Mouse (Mus musculus): ENCODE results near the gene Rpl13a. TPM values are rescaled to one million over a fixed set of nuclear protein-coding genes. Genes with fewer than 3 reads are reported as not detected.

Gene Rpl13a
- polyA plus RNA-seq (2012; rRNA removed; ENCODE audit: low replicate concordance) = 462 and 1,279 TPM in 2 replicates

DNA sequence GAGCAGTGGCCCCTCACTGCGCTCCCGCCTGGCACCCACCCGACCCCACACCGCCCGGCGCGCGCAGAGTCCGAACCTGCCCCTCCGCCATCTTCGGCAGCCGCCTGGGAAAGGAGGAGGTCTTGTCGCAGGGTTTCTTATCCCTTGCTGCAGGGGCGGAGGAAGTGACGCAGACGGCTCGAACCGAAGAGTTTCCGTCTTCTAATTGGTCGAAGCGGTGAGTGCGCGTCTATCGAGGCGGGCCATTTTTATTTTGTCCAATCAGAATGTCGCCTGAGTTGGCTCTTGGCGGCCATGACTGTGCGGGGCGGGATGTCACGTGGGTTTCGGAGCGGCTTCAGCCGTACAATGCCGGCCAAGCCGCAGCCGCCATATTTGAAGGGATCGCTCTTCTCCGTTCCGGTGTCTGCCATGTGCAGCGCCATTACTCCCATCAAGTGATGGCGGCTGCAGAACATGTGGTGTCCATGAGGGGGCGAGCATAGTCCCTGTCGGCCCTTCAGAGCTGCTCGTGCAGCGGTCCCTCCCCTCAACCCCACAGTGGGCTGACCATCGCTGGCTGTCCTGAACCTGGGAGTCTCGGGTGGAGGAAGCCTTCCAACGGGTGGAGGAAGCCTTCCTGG, at the start of gene Rpl13a:
Gene Rpl13a (minus strand): TSS at position 138 of the 623 bp plus-strand sequence.

GRCm38 (mm10) chr7:45163735-45164490, 35.4 kb upstream of the Rpl13a start, which contains the start of gene Slc17a7:
TSS of gene Slc17a7 (plus strand) at chr7:45163949.

GRCm38 (mm10) chr7:45154096-45154992, 25.8 kb upstream of the Rpl13a start, which contains the start of the genes Pih1d1 and Aldh16a1:
TSS of gene Pih1d1 (plus strand) at chr7:45154303.
TSS of gene Aldh16a1 (minus strand) at chr7:45154584.

DNA sequence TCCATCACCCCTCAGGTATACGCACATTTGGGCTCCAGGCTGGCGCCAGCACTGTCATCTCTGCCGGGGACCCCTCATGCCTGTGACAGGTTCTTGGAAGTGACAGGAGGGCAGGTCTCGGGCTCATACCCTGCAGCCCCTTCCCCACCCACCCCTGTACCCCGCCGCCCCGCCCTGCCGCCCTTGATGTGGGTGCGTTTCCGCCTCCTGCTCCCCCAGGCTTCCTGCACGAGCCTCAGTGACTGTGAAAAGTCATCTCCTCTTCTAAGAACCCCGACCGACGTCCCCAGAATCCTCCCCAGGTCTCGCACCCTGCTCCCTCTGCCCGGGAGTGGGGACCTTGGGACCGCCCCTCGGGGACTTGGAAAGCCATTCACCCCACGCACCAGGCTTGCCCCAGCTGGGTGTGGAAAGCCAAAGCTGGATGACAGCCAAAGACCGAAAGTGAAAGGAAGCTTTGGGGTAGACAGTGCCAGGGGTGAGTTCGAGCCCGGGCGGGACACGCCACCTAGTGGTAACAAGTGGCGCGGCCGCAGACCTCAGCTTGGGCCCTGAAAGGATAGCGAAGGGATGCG, 7.5 kb upstream of the Rpl13a start, which contains the start of the genes Gm45713 and Flt3l:
Gene Gm45713 (minus strand): TSS at position 239 of the 575 bp plus-strand sequence.
Gene Flt3l (minus strand): TSS at position 440 of the 575 bp plus-strand sequence.

DNA sequence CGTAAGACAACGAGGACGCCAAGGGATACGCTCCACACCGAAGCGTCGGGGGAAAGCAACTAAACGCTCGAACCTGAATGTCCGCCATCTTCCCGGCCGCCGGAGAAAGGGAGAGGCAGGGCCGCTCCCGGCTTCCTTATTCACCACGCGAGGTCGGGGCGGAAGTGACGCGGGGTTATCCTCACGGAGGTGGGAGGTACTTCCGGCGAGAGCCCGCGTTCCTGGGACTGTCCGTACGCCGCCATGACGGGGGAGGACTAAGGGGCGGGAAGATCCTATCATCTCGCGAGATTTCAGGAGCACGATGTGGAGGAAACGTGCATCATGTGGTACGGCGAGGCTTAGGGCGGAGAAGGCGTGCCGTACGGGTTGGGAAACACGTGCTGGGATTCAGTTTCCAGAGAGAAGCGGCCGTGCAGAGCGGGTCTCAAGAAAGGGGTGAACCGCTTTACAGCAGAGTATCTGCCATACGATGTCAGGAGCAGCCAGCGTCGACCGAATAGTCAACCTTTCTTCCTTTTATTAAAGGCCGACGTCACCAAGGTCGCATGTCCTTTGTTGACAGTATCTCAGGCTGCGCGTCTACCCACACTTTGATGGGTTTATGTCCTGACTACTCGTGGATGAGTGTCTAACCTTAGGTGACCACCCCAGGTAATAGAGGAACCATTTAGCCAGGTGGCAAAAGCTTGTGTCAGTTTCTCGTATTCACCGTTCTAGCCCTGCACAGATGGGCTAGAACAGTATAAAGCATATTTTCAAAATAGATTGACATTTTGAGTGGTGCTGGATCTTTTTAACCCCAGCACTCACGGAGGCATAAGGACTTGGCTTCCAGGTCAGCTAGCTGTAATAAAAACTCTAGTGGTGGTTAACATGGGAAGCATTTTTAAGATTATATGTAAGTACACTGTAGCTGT, 4.1 kb downstream of the Rpl13a start, which contains the start of gene Rps11:
Gene Rps11 (minus strand): TSS at position 216 of the 920 bp plus-strand sequence.

DNA sequence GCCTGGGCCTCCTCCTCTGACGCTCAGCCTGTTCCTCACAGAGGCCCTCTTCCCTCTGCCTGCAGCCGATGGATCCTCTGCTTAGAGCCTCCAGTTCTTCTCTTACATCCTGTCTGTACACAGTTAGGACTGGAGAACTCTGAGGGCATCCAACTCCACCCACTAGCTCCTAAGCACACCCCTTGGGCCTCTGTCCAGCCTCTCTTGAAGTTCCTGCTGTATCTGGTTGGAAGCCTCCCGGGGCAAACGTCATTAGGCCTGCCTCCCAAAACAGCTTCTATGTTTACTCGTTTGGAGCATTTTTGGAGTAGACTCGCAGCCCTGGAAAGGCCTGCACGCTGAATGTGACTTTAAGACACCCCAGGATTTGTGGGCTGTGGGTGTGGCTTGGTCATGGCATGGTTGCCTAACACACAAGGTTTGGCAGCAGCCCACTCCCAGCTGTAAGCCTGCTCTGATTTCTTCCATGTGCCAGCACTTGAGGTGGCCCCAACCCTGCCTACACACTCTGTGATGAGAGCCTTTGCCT, 24.8 kb downstream of the Rpl13a start, which contains the start of gene Fcgrt:
Gene Fcgrt (minus strand): TSS at position 200 of the 529 bp plus-strand sequence.

DNA sequence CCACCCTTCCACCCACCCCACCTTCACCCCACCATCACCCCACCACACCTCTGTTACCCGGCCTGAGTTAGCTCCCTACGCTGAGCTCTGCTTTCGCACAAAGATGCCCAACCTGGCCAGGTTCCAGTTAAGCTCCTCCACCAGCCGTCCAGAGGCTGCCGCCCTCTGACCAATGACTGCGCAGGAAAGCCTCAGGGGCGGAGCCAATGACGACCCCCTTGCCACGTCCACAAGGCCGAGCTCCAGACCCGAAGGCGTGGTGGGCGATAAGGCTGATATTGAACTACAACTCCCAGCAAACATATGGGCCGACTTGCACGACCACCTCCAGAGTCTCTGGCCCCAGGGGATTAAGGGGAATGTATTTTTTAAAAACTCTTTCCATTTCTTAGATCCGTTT, 36.5 kb downstream of the Rpl13a start, which contains the start of gene Rcn3:
Gene Rcn3 (minus strand): TSS at position 174 of the 400 bp plus-strand sequence.

Other genes with a start within 250 kb of the Rpl13a start
- gene Med25, start 236.0 kb downstream of the Rpl13a start, polyA plus RNA-seq (2012; rRNA removed; ENCODE audit: low replicate concordance) = 280 and 331 TPM in 2 replicates
- gene Fuz, start 232.7 kb downstream of the Rpl13a start, polyA plus RNA-seq (2012; rRNA removed; ENCODE audit: low replicate concordance) = 34.2 and 46.4 TPM in 2 replicates
- 76.5 and 82.3 TPM in 2 replicates for gene Ap2a1, start 199.3 kb downstream of the Rpl13a start, polyA plus RNA-seq (2012; rRNA removed; ENCODE audit: low replicate concordance)
- gene Tsks, start 185.6 kb downstream of the Rpl13a start, polyA plus RNA-seq (2012; rRNA removed; ENCODE audit: low replicate concordance) = 0.49 TPM in 1 of 2 replicates, not detected in the other
- gene Cpt1c, start 153.9 kb downstream of the Rpl13a start, polyA plus RNA-seq (2012; rRNA removed; ENCODE audit: low replicate concordance) = 6.7 and 11.1 TPM in 2 replicates
- gene Prmt1, start 142.2 kb downstream of the Rpl13a start, polyA plus RNA-seq (2012; rRNA removed; ENCODE audit: low replicate concordance) = 45.6 and 61.7 TPM in 2 replicates
- 70.7 and 84.2 TPM in 2 replicates for gene Irf3, start 131.1 kb downstream of the Rpl13a start, polyA plus RNA-seq (2012; rRNA removed; ENCODE audit: low replicate concordance)
- gene Bcl2l12, start 130.0 kb downstream of the Rpl13a start, polyA plus RNA-seq (2012; rRNA removed; ENCODE audit: low replicate concordance) = 26.3 and 28.8 TPM in 2 replicates
- gene Scaf1, start 112.4 kb downstream of the Rpl13a start, polyA plus RNA-seq (2012; rRNA removed; ENCODE audit: low replicate concordance) = 59.7 and 64.8 TPM in 2 replicates
- gene Rras, start 110.8 kb downstream of the Rpl13a start, polyA plus RNA-seq (2012; rRNA removed; ENCODE audit: low replicate concordance) = 76.8 and 77.3 TPM in 2 replicates
- 8.5 and 9.7 TPM in 2 replicates for gene Prr12, start 75.9 kb downstream of the Rpl13a start, polyA plus RNA-seq (2012; rRNA removed; ENCODE audit: low replicate concordance)
- gene Nosip, start 66.3 kb downstream of the Rpl13a start, polyA plus RNA-seq (2012; rRNA removed; ENCODE audit: low replicate concordance) = 47.3 and 54.0 TPM in 2 replicates
- gene Prrg2, start 66.1 kb downstream of the Rpl13a start, polyA plus RNA-seq (2012; rRNA removed; ENCODE audit: low replicate concordance) = 145 and 313 TPM in 2 replicates
- gene Rcn3, start 36.5 kb downstream of the Rpl13a start, polyA plus RNA-seq (2012; rRNA removed; ENCODE audit: low replicate concordance) = 42.1 and 62.3 TPM in 2 replicates
- gene Fcgrt, start 24.9 kb downstream of the Rpl13a start, polyA plus RNA-seq (2012; rRNA removed; ENCODE audit: low replicate concordance) = 84.8 and 148 TPM in 2 replicates
- gene Rps11, start 4.3 kb downstream of the Rpl13a start, polyA plus RNA-seq (2012; rRNA removed; ENCODE audit: low replicate concordance) = 86.3 and 120 TPM in 2 replicates
- gene Gm45713, start 7.5 kb upstream of the Rpl13a start, polyA plus RNA-seq (2012; rRNA removed; ENCODE audit: low replicate concordance) = 2.6 TPM in 1 of 2 replicates, not detected in the other
- 41.6 and 41.8 TPM in 2 replicates for gene Flt3l, start 7.7 kb upstream of the Rpl13a start, polyA plus RNA-seq (2012; rRNA removed; ENCODE audit: low replicate concordance)
- 33.6 and 51.7 TPM in 2 replicates for gene Pih1d1, start 25.5 kb upstream of the Rpl13a start, polyA plus RNA-seq (2012; rRNA removed; ENCODE audit: low replicate concordance)
- 214 and 420 TPM in 2 replicates for gene Aldh16a1, start 25.8 kb upstream of the Rpl13a start, polyA plus RNA-seq (2012; rRNA removed; ENCODE audit: low replicate concordance)
- 0.07 and 0.09 TPM in 2 replicates for gene Slc17a7, start 35.2 kb upstream of the Rpl13a start, polyA plus RNA-seq (2012; rRNA removed; ENCODE audit: low replicate concordance)
- not detected in 2 replicates for gene Gfy, start 50.8 kb upstream of the Rpl13a start, polyA plus RNA-seq (2012; rRNA removed; ENCODE audit: low replicate concordance)
- gene Pth2, start 52.2 kb upstream of the Rpl13a start, polyA plus RNA-seq (2012; rRNA removed; ENCODE audit: low replicate concordance) = not detected in 2 replicates
- gene Ccdc155, start 76.1 kb upstream of the Rpl13a start, polyA plus RNA-seq (2012; rRNA removed; ENCODE audit: low replicate concordance) = 0.04 TPM in 1 of 2 replicates, not detected in the other
- 0.11 and 1.4 TPM in 2 replicates for gene Dkkl1, start 83.4 kb upstream of the Rpl13a start, polyA plus RNA-seq (2012; rRNA removed; ENCODE audit: low replicate concordance)
- 7.2 and 14.7 TPM in 2 replicates for gene Tead2, start 87.0 kb upstream of the Rpl13a start, polyA plus RNA-seq (2012; rRNA removed; ENCODE audit: low replicate concordance)
- 12.2 and 41.2 TPM in 2 replicates for gene Cd37, start 110.4 kb upstream of the Rpl13a start, polyA plus RNA-seq (2012; rRNA removed; ENCODE audit: low replicate concordance)
- not detected in 2 replicates for gene Slc6a16, start 112.3 kb upstream of the Rpl13a start, polyA plus RNA-seq (2012; rRNA removed; ENCODE audit: low replicate concordance)
- 0.13 TPM in 1 of 2 replicates, not detected in the other for gene Slc6a21, start 148.8 kb upstream of the Rpl13a start, polyA plus RNA-seq (2012; rRNA removed; ENCODE audit: low replicate concordance)
- 125 and 254 TPM in 2 replicates for gene Trpm4, start 205.0 kb upstream of the Rpl13a start, polyA plus RNA-seq (2012; rRNA removed; ENCODE audit: low replicate concordance)
- gene Hrc, start 206.5 kb upstream of the Rpl13a start, polyA plus RNA-seq (2012; rRNA removed; ENCODE audit: low replicate concordance) = 0.09 and 0.55 TPM in 2 replicates
- 34.3 and 84.9 TPM in 2 replicates for gene Ppfia3, start 238.3 kb upstream of the Rpl13a start, polyA plus RNA-seq (2012; rRNA removed; ENCODE audit: low replicate concordance)
- 2.5 and 6.3 TPM in 2 replicates for gene Lin7b, start 241.8 kb upstream of the Rpl13a start, polyA plus RNA-seq (2012; rRNA removed; ENCODE audit: low replicate concordance)

Measured in duodenum, adult 2 months (tissue).